Mouse (Mus musculus) hematopoietic stem cell, adult 5-6 weeks (primary cell): ENCODE results near the gene Rxrg. TPM values are rescaled to one million over a fixed set of nuclear protein-coding genes. Genes with fewer than 3 reads are reported as not detected.

Source experiments
- ATAC-seq, 2 experiments: fragments of 125-278 bp in 1 of 2; replicated peaks in 1 of 2; 2 replicates each; pipeline ENCODE4 v1.8.0; 2016 to 2017; ENCODE audit warnings: inconsistent platforms in 2 of 2, mild to moderate bottlenecking in 2 of 2, moderate number of reproducible peaks in 2 of 2, low read depth in 1 of 2, moderate TSS enrichment in 1 of 2; ENCODE audit not compliant: low FRiP score in 2 of 2, poor library complexity in 2 of 2, severe bottlenecking in 2 of 2, insufficient read depth in 1 of 2, low TSS enrichment in 1 of 2
- total RNA-seq: library from RNA; stranded (forward); fragments of 172-1452, 232-1000 nt; gene quantifications from 2 replicates; pipeline ENCODE4 v1.2.3, GENCODE M21; 2017

Rxrg gene
- total RNA-seq, 1 experiment from 2014 or later, result not detected

- no peak for ATAC-seq
Measured at GRCm38 (mm10) chr1:167635702-167636101, 37.5 kb downstream of the Rxrg start.

GRCm38 (mm10) chr1:167636948-167637347 lies 38.8 kb downstream of the Rxrg start:
- ATAC-seq, result peak; percentile 78 to 84

GRCm38 (mm10) chr1:167638053-167638452 lies 39.9 kb downstream of the Rxrg start:
- peak; percentile 51 to 56 for ATAC-seq

- no peak for ATAC-seq
Measured at GRCm38 (mm10) chr1:167638901-167639300, 40.7 kb downstream of the Rxrg start.

GRCm38 (mm10) chr1:167644866-167645537 lies 46.8 kb downstream of the Rxrg start:
- peak; percentile 81 to 83 for ATAC-seq

- no peak for ATAC-seq
Measured at GRCm38 (mm10) chr1:167648670-167649069, 50.5 kb downstream of the Rxrg start.

- no peak for ATAC-seq
Measured at GRCm38 (mm10) chr1:167649122-167649633, 51.0 kb downstream of the Rxrg start.

GRCm38 (mm10) chr1:167652336-167652735 lies 54.2 kb downstream of the Rxrg start:
- no peak for ATAC-seq

- no peak for ATAC-seq
Measured at GRCm38 (mm10) chr1:167659065-167659464, 60.9 kb downstream of the Rxrg start.

GRCm38 (mm10) chr1:167660521-167661101 lies 62.4 kb downstream of the Rxrg start:
- peak; percentile 90 to 93 for ATAC-seq

GRCm38 (mm10) chr1:167661123-167661522 lies 62.9 kb downstream of the Rxrg start:
- peak in 1 of 2 experiments; percentile 19; a peak in 1 of 4 replicates for ATAC-seq

- ATAC-seq, result no peak
Measured at GRCm38 (mm10) chr1:167663136-167663535, 65.0 kb downstream of the Rxrg start.

- peak; percentile 61 to 81; a peak in 3 of 4 replicates for ATAC-seq
Measured at GRCm38 (mm10) chr1:167669796-167670195, 71.6 kb downstream of the Rxrg start.

- ATAC-seq, result peak in 1 of 2 experiments; percentile 31; a peak in 1 of 4 replicates
Measured at GRCm38 (mm10) chr1:167672433-167672987, 74.3 kb downstream of the Rxrg start.

- no peak for ATAC-seq
Measured at GRCm38 (mm10) chr1:167679061-167679460, 80.9 kb downstream of the Rxrg start.

- no peak for ATAC-seq
Measured at GRCm38 (mm10) chr1:167688001-167688346, 89.8 kb downstream of the Rxrg start.

- ATAC-seq, result no peak
Measured at GRCm38 (mm10) chr1:167688347-167689231, 90.4 kb downstream of the Rxrg start.

- no peak for ATAC-seq
Measured at GRCm38 (mm10) chr1:167689232-167689261, 90.9 kb downstream of the Rxrg start, which contains the start of gene Lmx1a. Lmx1a (plus strand) TSS chr1:167689237.
